Mouse (Mus musculus): ENCODE results near the gene Pnkp.

Gene Pnkp

DNA sequence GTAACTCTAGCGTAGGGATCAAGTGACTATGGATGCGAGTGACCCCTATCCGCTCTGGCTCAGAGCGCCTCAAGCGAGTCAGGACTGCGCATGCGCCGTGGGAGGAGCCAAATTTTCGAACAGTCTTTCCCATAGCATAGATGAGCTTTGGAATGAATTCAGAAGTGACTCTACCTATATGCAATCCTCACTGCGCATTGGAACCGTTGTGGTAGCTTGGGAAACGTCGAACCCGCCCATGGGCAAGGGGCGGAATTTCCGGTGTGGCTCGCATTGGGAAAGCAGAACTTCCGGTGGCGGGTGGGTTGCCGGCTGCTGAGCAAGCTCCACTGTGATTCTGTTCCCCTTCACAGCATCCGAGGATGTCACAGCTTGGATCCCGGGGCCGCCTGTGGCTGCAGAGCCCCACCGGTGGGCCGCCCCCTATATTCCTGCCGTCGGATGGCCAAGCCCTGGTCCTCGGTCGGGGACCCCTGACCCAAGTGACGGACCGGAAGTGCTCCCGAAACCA lies at the start of gene Pnkp:
Pnkp (plus strand) TSS at position 98 of the 511 bp plus-strand sequence.
- peak; percentile 75 for DNase-seq (ENCODE audit: low read depth, low spot score)

- no peak for DNase-seq (ENCODE audit: low read depth, low spot score)
These were observed 48.0 kb upstream of the Pnkp start for GRCm38 (mm10) chr7:44808927-44809326.

- DNase-seq (ENCODE audit: low read depth, low spot score): no peak
These were observed 47.5 kb upstream of the Pnkp start for GRCm38 (mm10) chr7:44809466-44809865.

DNA sequence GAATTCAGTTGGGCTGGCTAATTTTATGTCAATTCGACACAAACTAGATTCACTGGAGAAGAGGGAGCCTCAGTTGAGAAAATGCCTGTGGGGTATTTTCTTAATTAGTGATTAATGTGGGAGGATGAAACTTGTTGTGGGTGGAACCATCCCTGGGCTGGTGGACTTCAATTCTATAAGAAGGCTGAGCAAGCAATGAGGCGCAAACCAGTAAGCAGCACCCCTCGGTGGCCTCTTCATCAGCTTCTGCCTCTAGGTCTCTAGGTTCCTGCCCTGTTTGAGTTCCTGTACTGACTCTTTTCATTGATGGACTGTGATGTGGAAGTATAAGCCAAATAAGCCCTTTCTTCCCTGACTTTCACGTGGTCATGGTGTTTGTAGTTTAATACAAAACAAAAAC lies 46.6 kb upstream of the Pnkp start:
- no peak for DNase-seq (ENCODE audit: low read depth, low spot score)

DNA sequence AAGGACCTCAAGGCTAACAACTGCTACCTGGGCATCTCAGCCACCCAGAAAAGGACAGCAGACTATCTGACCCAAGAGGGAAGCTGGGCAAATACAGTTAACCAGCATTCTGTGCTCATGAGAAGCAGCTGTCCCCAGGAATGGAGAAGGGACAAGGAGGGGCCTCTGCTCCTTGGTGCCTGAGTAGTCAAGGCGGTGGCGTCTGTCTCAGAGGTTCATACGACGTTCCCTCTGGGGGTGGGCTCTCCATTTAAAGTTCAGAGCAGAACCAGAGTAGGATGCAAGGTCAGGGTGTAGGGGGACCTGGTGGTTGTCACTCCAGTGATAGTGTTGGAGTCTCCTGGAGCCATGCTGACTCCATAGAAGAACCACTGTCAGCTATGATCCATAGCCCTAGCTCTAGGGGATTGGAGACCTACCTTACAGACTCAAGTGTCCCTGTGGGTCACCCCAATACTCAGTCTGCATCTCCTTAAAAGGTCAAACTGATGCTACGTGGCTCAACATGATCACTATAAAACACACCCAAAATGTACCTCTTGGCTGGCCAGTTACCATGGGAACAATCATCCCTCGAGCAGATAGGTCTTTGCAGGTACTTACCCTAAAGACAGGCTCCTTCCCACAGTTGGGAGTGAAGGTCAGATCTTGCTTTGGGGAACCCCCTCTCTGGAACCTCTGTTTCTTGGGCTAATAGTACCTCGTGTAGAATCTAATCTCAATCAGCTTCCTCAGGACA lies 46.0 kb upstream of the Pnkp start:
- DNase-seq (ENCODE audit: low read depth, low spot score): no peak

DNA sequence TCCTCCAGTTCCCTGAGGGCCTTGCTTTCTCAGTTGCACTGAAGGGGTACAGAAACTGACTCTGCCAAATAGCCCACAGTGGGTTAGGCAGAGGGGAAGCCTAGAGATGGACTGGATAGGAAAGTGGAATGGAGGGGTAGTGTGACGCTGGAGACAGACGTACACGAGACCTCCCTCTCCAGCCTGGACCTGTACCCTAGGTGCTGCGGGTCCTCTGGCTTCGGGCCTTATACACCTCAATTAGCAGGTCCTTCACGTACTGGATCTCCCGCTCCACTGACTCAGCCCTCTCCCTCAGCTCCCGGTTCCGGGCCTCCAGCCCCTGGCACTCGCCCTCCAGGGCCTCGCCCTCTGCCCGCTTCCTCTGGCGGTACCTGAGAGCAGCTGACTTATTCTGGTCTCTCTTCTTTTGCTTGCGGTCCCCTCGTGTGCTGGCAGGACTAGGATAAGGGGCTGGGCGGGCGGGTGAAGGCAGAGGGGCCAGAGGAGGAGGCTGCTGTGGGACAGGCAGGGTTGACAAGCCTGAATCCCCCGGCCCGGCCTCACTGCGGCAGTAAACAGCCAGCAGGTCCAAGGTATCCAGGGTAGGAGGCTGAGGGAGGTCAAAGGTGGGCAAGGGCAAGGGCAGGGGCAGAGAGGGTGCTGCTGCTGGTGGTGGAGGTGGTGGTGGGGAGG lies 44.2 kb upstream of the Pnkp start:
- no peak for DNase-seq (ENCODE audit: low read depth, low spot score)

GRCm38 (mm10) chr7:44813985-44814384 lies 43.0 kb upstream of the Pnkp start:
- DNase-seq (ENCODE audit: low read depth, low spot score): no peak

GRCm38 (mm10) chr7:44814423-44814822 lies 42.5 kb upstream of the Pnkp start:
- no peak for DNase-seq (ENCODE audit: low read depth, low spot score)

- no peak for DNase-seq (ENCODE audit: low read depth, low spot score)
These were observed 41.9 kb upstream of the Pnkp start for GRCm38 (mm10) chr7:44814952-44815553.

DNA sequence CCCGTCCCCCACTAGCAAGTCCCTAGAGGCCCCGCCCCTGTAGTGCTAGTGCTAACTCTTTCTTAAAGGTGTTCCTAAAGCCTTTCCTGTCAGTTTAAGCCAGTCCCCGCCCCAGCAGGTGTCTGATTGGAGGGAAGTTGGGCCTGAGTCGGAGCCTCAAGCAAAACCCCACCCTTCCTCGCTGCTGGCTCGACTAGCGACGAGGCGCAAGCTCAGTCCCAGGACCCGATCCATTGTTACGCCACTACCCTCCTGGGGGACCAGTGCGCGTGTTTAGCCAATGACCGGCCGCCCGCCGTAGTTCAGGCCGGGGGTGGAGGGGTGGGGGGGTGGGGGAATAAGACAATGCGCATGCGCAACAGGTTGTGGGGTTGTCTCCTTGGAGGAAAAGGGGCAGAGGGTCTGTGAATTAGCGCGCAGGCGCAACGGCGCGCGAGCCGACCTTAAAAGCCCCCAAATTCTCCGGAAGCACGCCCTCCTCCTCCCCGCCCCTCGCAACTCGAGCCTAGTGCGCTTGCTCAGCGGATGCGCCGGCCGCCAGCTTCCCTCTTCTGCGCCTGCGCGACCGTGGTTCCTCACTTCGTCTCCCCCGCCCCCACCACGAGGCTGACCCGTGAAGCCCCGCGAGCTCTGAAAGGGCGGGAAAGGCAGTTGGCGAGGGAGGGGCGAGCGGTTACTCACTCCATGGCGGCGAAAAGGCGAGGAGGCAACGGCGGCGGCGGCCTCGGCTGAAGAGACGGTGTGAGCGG lies 41.0 kb upstream of the Pnkp start, which contains the start of the genes Nup62 and Il4i1:
Nup62 (plus strand) TSS at position 368 of the 749 bp plus-strand sequence.
Il4i1 (plus strand) TSS at position 667 of the 749 bp plus-strand sequence.
- DNase-seq (ENCODE audit: low read depth, low spot score): peak; percentile 98

DNA sequence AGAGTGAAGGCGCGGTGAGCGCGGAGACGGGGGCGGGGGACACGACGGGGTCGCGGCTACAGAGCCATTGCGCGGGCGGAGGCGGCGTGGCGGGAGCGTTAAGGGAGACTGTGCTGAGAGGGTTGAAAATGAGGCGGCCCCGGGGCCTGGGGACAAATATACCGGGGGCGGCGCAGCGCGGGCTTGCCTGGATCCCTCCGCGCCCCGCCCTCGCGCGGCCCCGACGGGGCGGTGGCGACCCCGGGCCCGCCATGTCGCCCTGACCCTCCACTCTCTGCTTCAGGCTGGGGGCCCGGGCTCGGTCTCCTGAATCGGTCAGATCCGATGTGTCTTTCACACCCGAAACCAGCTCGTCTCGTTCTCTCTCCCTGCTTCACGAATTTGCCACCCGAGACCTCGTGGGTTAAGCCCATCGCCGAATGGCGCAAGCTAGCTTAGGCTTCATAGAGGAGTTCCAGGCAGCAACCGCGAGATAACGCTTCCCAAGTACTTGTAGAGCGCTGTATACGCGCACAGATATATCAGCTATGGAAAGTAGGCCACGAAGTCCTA lies 40.4 kb upstream of the Pnkp start, which contains the start of gene Atf5:
Atf5 (minus strand) TSS at position 189 of the 552 bp plus-strand sequence.
- no peak for DNase-seq (ENCODE audit: low read depth, low spot score)

GRCm38 (mm10) chr7:44817441-44817840 lies 39.5 kb upstream of the Pnkp start:
- DNase-seq (ENCODE audit: low read depth, low spot score): no peak

DNA sequence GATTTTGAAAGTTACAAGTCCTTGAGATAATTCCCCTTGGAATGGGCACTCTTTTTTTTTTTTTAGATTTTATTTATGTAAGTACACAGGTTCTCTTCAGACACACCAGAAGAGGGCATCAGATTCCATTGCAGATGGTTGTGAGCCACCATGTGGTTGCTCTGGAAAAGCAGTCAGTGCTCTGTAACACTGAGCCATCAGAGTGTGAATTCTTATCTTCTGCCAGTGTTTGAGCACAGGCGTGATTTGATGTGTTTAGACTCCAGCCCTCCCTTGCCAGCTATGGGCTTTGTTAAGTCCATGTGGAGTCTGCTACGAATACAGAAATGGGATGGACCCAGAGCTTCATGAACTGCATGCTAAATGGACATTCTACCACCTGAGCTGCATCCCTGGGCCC lies 38.8 kb upstream of the Pnkp start:
- no peak for DNase-seq (ENCODE audit: low read depth, low spot score)

- no peak for DNase-seq (ENCODE audit: low read depth, low spot score)
These were observed 38.1 kb upstream of the Pnkp start for GRCm38 (mm10) chr7:44818751-44819235.

DNA sequence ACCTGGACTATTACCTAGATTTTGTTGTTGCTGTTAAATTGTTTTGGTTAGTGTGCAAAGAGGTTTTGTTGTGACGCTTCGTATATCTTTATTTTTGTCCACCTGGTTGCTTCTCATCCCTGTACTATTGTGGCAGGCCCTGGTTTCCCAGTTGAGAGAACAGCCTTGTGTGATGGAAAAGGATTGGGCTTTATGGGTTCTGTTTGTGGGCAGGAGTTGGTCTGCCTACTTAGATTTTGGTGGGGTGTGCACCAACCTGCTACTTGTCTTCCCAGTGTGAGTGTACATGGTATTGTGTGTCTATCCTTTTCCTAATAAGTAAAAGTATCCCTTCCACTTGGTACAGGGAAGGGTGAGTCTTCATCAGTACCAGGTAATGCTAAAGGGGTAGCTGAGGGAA lies 37.5 kb upstream of the Pnkp start:
- no peak for DNase-seq (ENCODE audit: low read depth, low spot score)

DNA sequence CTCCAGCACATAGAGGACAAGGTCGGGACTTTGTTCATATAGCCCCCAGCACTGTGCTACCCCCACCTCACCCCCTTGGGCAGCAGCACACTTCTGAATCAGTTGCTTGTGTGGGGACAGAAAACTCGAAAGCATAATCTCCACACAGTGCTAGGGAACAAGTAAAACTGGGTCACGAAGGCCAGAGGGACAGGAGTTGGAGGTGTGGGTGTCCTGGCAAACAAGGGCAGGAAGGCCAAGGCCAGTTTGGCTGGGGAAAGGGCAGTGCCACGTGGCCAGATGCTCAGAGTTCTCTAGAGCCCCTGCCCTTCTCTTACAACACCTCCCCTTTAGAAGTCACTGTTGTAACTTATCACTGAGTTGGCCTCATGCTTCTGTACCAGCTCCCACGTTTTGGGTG lies 37.1 kb upstream of the Pnkp start:
- no peak for DNase-seq (ENCODE audit: low read depth, low spot score)

DNA sequence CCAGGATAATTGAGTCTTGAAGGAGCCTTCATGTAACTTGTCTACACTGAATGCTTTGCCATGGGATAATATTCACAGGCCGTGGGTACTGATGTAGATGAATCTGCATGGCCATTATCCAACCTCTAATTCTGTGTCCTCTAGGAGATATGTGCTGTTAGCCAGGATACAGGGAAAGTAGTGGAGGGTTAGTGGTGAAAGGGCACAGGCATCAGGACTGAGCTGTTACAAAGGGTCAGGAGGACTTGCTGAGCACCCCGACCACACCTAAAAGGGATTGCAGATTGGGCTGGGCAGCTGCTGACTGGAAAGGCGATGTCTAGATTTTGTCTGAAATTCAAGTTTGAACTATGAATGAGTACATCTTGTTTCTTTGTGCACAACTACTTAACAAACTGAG lies 36.4 kb upstream of the Pnkp start:
- DNase-seq (ENCODE audit: low read depth, low spot score): no peak

DNA sequence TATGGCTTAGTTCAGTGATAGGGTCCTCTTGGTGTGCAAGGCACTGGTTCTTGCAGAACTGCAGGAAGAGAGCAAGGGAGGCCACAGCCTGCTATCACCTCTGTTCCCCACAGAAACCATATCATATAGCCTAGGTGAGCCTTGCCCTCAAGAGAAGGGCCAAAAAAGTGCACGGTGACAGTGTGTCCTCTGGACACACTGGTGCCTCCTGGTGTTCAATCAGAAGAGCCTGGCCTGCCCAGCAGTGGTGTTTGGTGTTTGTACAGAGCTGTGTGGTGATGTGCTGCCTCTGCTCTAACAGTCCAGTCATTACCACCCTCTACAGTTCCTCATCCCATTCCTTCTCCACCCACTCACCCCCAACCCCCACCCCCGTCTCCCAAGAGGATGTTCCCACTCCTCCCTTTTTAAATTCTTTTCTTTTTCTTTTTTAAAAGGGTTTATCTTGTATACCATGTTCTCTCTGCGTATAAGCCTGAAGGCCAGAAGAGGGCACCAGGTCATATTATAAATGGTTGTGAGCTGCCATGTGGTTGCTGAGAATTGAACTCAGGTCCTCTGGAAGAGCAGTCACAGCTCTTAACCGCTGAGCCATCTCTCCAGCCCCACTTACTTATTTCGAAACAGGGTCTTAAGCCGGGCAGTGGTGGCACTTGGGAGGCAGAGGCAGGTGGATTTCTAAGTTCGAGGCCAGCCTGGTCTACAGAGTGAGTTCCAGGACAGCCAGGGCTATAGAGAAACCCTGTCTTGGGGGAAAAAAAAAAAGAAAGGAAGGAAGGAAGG lies 35.1 kb upstream of the Pnkp start:
- DNase-seq (ENCODE audit: low read depth, low spot score): no peak

GRCm38 (mm10) chr7:44823409-44823808 lies 33.5 kb upstream of the Pnkp start:
- DNase-seq (ENCODE audit: low read depth, low spot score): no peak

DNA sequence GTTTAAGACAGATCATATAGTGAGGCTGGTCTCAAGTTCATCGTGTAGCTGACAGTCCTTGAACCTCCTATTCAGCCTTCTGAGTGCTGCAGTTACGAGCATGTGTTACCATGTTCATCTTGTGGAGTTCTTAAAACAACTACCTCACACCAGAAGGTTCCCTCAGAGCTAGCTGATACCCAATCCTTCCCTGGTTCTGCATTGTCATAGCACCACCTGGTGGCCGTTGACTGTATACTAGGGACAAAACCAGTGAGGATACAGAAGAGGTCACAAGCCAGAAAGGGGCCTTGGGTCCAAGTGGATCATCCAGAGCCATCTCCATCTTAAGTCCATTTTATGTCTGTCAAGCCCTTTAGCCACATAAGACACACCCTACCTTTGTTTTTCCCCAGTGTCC lies 32.1 kb upstream of the Pnkp start:
- DNase-seq (ENCODE audit: low read depth, low spot score): no peak
